Mouse (Mus musculus): ENCODE results near the gene Uggt2. TPM values are rescaled to one million over a fixed set of nuclear protein-coding genes. Genes with fewer than 3 reads are reported as not detected.

Gene Uggt2
- polyA plus RNA-seq, 1 experiment from 2014 or later: 9.2 TPM

GRCm38 (mm10) chr14:118979571-118980325 lies 119.5 kb downstream of the Uggt2 start:
- Histone ChIP-seq H3K4me3 (replicated peaks) (no peak overlapping the region), H3K4me1 (no peaks in the 10 kb centered on the region), H3K4me2 (replicated peaks) (no peak overlapping the region), H3K36me3 (peaks cover 56% of the 10 kb centered on the region), H3K27ac (replicated peaks) (no peak overlapping the region), H3K9me3 (replicated peaks) (no peaks in the 10 kb centered on the region), H3K27me3 (no peaks in the 10 kb centered on the region), H3K9ac (no peak overlapping the region)
- no peak for ATAC-seq (ENCODE audit: insufficient number of reproducible peaks, low FRiP score, low TSS enrichment, low read depth)
- 76% methylated on average over 7 of the region's 7 CpGs for WGBS

- no peak overlapping the region for H3K9ac ChIP-seq
- ATAC-seq (ENCODE audit: insufficient number of reproducible peaks, low FRiP score, low TSS enrichment, low read depth): no peak
- peaks cover 63% of the 10 kb centered on the region for H3K36me3 ChIP-seq
- WGBS: 77% methylated on average over 8 of the region's 8 CpGs
- no peaks in the 10 kb centered on the region for H3K9me3 ChIP-seq (replicated peaks)
- no peak overlapping the region for H3K27ac ChIP-seq (replicated peaks)
- H3K4me2 ChIP-seq (replicated peaks): no peak overlapping the region
- no peak overlapping the region for H3K4me3 ChIP-seq (replicated peaks)
- no peaks in the 10 kb centered on the region for H3K27me3 ChIP-seq
- no peaks in the 10 kb centered on the region for H3K4me1 ChIP-seq
These were observed 122.0 kb downstream of the Uggt2 start for GRCm38 (mm10) chr14:118977136-118977816.

GRCm38 (mm10) chr14:118972268-118972667 lies 127.0 kb downstream of the Uggt2 start:
- WGBS: 94% methylated on average over 6 of the region's 6 CpGs
- Histone ChIP-seq H3K4me3 (replicated peaks) (no peak overlapping the region), H3K9me3 (replicated peaks) (no peaks in the 10 kb centered on the region), H3K27ac (replicated peaks) (no peak overlapping the region), H3K4me1 (no peaks in the 10 kb centered on the region), H3K4me2 (replicated peaks) (no peak overlapping the region), H3K27me3 (no peaks in the 10 kb centered on the region), H3K9ac (no peak overlapping the region), H3K36me3 (peaks cover 79% of the 10 kb centered on the region)
- no peak for ATAC-seq (ENCODE audit: insufficient number of reproducible peaks, low FRiP score, low TSS enrichment, low read depth)

GRCm38 (mm10) chr14:118967646-118968045 lies 131.6 kb downstream of the Uggt2 start:
- H3K4me1 ChIP-seq: no peaks in the 10 kb centered on the region
- no peak overlapping the region for H3K27ac ChIP-seq (replicated peaks)
- no peaks in the 10 kb centered on the region for H3K9me3 ChIP-seq (replicated peaks)
- no peak overlapping the region for H3K9ac ChIP-seq
- ATAC-seq (ENCODE audit: insufficient number of reproducible peaks, low FRiP score, low TSS enrichment, low read depth): no peak
- H3K4me3 ChIP-seq (replicated peaks): no peak overlapping the region
- H3K4me2 ChIP-seq (replicated peaks): no peak overlapping the region
- no peaks in the 10 kb centered on the region for H3K27me3 ChIP-seq
- WGBS: 79% methylated on average over 7 of the region's 7 CpGs
- peaks cover 44% of the 10 kb centered on the region for H3K36me3 ChIP-seq

- 93% methylated on average over 4 of the region's 4 CpGs for WGBS
- no peak overlapping the region for H3K9ac ChIP-seq
- ATAC-seq (ENCODE audit: insufficient number of reproducible peaks, low FRiP score, low TSS enrichment, low read depth): no peak
- H3K27ac ChIP-seq (replicated peaks): no peak overlapping the region
- H3K4me3 ChIP-seq (replicated peaks): no peak overlapping the region
- peaks cover 32% of the 10 kb centered on the region for H3K36me3 ChIP-seq
- no peaks in the 10 kb centered on the region for H3K4me1 ChIP-seq
- H3K4me2 ChIP-seq (replicated peaks): no peak overlapping the region
- H3K27me3 ChIP-seq: no peaks in the 10 kb centered on the region
- H3K9me3 ChIP-seq (replicated peaks): no peaks in the 10 kb centered on the region
These were observed 133.8 kb downstream of the Uggt2 start for GRCm38 (mm10) chr14:118965356-118966000.

GRCm38 (mm10) chr14:118958010-118958409 lies 141.2 kb downstream of the Uggt2 start:
- Histone ChIP-seq H3K4me1 (no peaks in the 10 kb centered on the region), H3K4me3 (replicated peaks) (no peak overlapping the region), H3K9ac (no peak overlapping the region), H3K36me3 (peaks cover 43% of the 10 kb centered on the region), H3K4me2 (replicated peaks) (no peak overlapping the region), H3K9me3 (replicated peaks) (no peaks in the 10 kb centered on the region), H3K27ac (replicated peaks) (no peak overlapping the region), H3K27me3 (no peaks in the 10 kb centered on the region)
- WGBS: 84% methylated on average over 3 of the region's 3 CpGs
- no peak for ATAC-seq (ENCODE audit: insufficient number of reproducible peaks, low FRiP score, low TSS enrichment, low read depth)

- Histone ChIP-seq H3K4me2 (replicated peaks) (no peak overlapping the region), H3K4me3 (replicated peaks) (no peak overlapping the region), H3K9me3 (replicated peaks) (no peaks in the 10 kb centered on the region)
These were observed 147.2 kb downstream of the Uggt2 start for GRCm38 (mm10) chr14:118951912-118952583.

GRCm38 (mm10) chr14:118948841-118949240 lies 150.4 kb downstream of the Uggt2 start:
- H3K36me3 ChIP-seq: 0 out of 2 replicates have a peak, but pooled peaks cover 3% of the 10 kb centered on the region
- H3K9ac ChIP-seq: no peak overlapping the region
- 81% methylated on average over 1 of the region's 1 CpGs for WGBS
- no peak for ATAC-seq (ENCODE audit: insufficient number of reproducible peaks, low FRiP score, low TSS enrichment, low read depth)
- H3K27ac ChIP-seq (replicated peaks): no peak overlapping the region
- no peaks in the 10 kb centered on the region for H3K27me3 ChIP-seq
- no peak overlapping the region for H3K4me2 ChIP-seq (replicated peaks)
- H3K4me3 ChIP-seq (replicated peaks): no peak overlapping the region
- no peaks in the 10 kb centered on the region for H3K9me3 ChIP-seq (replicated peaks)
- H3K4me1 ChIP-seq: no peaks in the 10 kb centered on the region

More at GRCm38 (mm10) chr14:118951912-118952583, 147.2 kb downstream of the Uggt2 start:
- Histone ChIP-seq H3K36me3 (peaks cover 12% of the 10 kb centered on the region), H3K27ac (replicated peaks) (no peak overlapping the region), H3K4me1 (no peaks in the 10 kb centered on the region), H3K9ac (no peak overlapping the region), H3K27me3 (no peaks in the 10 kb centered on the region)
- no peak for ATAC-seq (ENCODE audit: insufficient number of reproducible peaks, low FRiP score, low TSS enrichment, low read depth)
- 94% methylated on average over 9 of the region's 9 CpGs for WGBS

GRCm38 (mm10) chr14:118944702-118945101 lies 154.5 kb downstream of the Uggt2 start:
- H3K27ac ChIP-seq (replicated peaks): no peak overlapping the region
- peaks cover 15% of the 10 kb centered on the region for H3K4me1 ChIP-seq
- no peaks in the 10 kb centered on the region for H3K27me3 ChIP-seq
- no peak overlapping the region for H3K4me2 ChIP-seq (replicated peaks)
- ATAC-seq (ENCODE audit: insufficient number of reproducible peaks, low FRiP score, low TSS enrichment, low read depth): no peak
- H3K36me3 ChIP-seq: no peaks in the 10 kb centered on the region
- H3K4me3 ChIP-seq (replicated peaks): no peak overlapping the region
- 65% methylated on average over 2 of the region's 2 CpGs for WGBS
- H3K9ac ChIP-seq: no peak overlapping the region
- H3K9me3 ChIP-seq (replicated peaks): no peaks in the 10 kb centered on the region

GRCm38 (mm10) chr14:118942076-118942475 lies 157.2 kb downstream of the Uggt2 start:
- Histone ChIP-seq H3K4me3 (replicated peaks) (no peak overlapping the region), H3K4me2 (replicated peaks) (no peak overlapping the region), H3K4me1 (peaks cover 24% of the 10 kb centered on the region), H3K27ac (replicated peaks) (no peak overlapping the region), H3K9ac (no peak overlapping the region), H3K27me3 (no peaks in the 10 kb centered on the region), H3K36me3 (no peaks in the 10 kb centered on the region), H3K9me3 (replicated peaks) (no peaks in the 10 kb centered on the region)
- ATAC-seq (ENCODE audit: insufficient number of reproducible peaks, low FRiP score, low TSS enrichment, low read depth): no peak
- WGBS: 58% methylated on average over 12 of the region's 12 CpGs
